Mouse (Mus musculus) lung, adult 2 months (tissue): Measurements from ENCODE around the gene Pex11a.

Source experiments
- CTCF ChIP-seq: fragments of 200-500 bp; IDR thresholded peaks from 2 replicates; pipeline ENCODE4 v1.5.1; 2011; ENCODE audit warnings: mild to moderate bottlenecking, low read length, control low read depth; ENCODE audit not compliant: insufficient read depth
- POLR2A ChIP-seq: fragments of 200-500 bp; IDR thresholded peaks from 2 replicates; pipeline ENCODE4 v1.6.1; 2011; ENCODE audit warnings: low read depth, mild to moderate bottlenecking, control low read depth, low read length, borderline replicate concordance; ENCODE audit errors: extremely low read depth

- TF ChIP-seq CTCF, result no peak
- no peak for TF ChIP-seq POLR2A
These were observed 39.0 kb upstream of the Pex11a start for GRCm38 (mm10) chr7:79781826-79782515.
